Mouse (Mus musculus): ENCODE data around the gene Rhox13. TPM values are rescaled to one million over a fixed set of nuclear protein-coding genes. Genes with fewer than 3 reads are reported as not detected.

Rhox13 gene
- not detected in 2 replicates for polyA plus RNA-seq (2012; rRNA removed)

DNA sequence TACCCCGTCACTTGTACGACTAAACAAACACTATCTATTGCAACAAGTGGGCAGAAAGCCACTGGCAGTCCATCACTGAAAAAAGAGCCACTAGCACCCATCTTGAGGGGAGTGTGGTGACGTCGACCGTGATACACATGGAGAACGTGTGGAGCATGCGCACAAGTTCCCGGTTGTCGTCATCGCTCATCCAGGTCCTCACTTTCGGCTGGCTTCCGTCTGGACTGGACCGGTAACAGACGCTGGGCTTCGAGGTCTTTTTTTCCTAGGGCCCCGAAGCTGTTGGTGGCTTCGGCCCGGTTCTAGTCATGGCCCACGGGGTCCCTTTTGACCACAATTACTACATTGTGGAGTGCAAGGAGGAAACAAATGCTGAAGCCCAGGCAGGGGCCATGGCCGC, at the start of gene Rhox13:
Gene Rhox13 (plus strand): TSS at position 238 of the 400 bp plus-strand sequence.
- WGBS, result 95% methylated on average over 20 of the region's 20 CpGs
- no peak for DNase-seq (ENCODE audit: low read depth, low spot score)

- 17% methylated on average over 12 of the region's 12 CpGs for WGBS
These were observed 36.8 kb upstream of the Rhox13 start for GRCm38 (mm10) chrX:38084226-38084625.

GRCm38 (mm10) chrX:38085041-38085440, 36.0 kb upstream of the Rhox13 start, which contains the start of gene Rhox11:
Gene Rhox11 (minus strand): TSS chrX:38085141.
- 73% methylated on average over 9 of the region's 9 CpGs for WGBS
- no peak for DNase-seq (ENCODE audit: low read depth, low spot score)

More at GRCm38 (mm10) chrX:38084226-38084625, 36.8 kb upstream of the Rhox13 start:
- DNase-seq (ENCODE audit: low read depth, low spot score), result no peak

DNA sequence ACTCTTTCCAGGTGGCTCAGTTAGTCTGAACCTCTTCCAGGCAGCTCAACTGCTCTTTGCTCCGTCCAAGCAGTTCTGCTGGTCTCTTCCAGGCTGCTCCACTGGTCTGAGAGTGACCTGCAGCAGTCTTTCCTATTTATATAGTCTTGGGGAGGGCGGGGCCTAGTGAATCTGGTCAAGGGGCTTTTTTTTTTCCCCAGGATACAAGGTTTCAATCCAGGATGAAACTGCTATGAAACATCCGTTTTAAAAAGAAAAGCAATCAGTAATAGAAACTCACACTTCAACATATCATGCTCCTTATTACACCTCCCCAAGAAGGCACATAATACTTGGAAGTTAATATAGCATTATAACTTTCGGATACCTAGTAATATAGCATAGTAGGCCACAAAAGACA, 10.2 kb upstream of the Rhox13 start, which contains the start of gene Rhox12:
Gene Rhox12 (minus strand): TSS at position 101 of the 400 bp plus-strand sequence.
- 63% methylated on average over 4 of the region's 4 CpGs for WGBS
- no peak for DNase-seq (ENCODE audit: low read depth, low spot score)

- no peak for DNase-seq (ENCODE audit: low read depth, low spot score)
- WGBS, result 89% methylated on average over 34 of the region's 34 CpGs
These were observed 459 bp downstream of the Rhox13 start for GRCm38 (mm10) chrX:38121478-38121877.

DNA sequence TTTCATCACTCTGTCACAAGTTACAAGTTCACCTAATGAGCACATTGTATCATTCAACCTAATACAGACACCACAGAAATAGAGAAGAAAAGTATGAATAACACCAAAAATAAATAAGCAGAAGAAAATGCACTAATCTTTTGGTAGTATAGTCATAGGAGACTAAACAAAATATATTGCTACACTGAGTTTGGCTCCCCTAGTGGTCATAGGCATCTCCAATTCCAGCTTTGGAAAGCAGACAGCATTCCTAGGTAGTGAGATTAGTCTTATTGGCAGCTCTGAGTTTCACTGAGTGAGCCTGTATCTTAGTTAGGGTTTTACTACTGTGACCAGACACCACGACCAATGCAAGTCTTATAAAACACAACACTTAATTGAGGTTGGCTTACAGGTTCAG, 38.1 kb downstream of the Rhox13 start:
- no peak for DNase-seq (ENCODE audit: low read depth, low spot score)
- WGBS, result 56% methylated on average over 1 of the region's 1 CpGs

- no peak for DNase-seq (ENCODE audit: low read depth, low spot score)
- 73% methylated on average over 3 of the region's 3 CpGs for WGBS
These were observed 44.3 kb downstream of the Rhox13 start for GRCm38 (mm10) chrX:38165315-38165714.

DNA sequence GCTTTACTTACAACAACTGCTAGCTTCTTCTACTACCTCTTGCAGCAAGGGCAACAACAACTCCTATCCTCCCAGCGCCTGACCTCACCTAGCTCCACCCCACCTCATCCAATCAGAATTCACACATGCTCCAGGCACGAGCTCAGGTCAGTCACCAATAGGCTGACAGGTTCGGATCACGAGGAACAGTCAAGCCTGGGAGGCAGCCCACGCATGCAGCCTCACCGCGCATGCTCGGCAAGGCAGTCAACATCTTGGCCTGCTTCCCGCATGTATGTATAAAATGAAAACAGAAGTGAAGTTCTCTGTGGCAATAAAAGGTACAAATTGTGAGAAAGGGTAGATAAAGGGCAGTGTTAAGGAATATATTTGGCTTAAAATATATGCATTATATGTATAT, 45.0 kb downstream of the Rhox13 start:
- WGBS, result 65% methylated on average over 9 of the region's 9 CpGs
- DNase-seq (ENCODE audit: low read depth, low spot score), result no peak

DNA sequence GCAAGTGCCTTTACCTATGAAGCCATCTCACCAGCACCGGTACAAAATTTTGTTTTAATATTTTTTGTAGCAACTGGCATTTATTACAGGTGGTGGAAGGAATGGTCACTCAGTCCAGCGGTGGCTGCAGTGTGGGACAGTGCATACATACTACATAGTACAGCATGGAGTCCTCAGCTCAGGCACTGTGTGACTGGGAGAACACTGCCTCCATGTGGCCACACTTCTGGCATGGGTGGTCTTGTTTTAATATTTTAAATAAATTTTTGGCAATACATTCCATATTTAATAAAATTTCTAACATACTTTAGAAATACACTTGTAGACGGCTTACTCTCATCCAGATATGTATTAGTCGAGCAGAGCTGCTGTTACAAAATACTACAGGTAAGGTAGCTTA, 45.6 kb downstream of the Rhox13 start:
- no peak for DNase-seq (ENCODE audit: low read depth, low spot score)
- WGBS, result 83% methylated on average over 4 of the region's 4 CpGs

Other genes with a start within 250 kb of the Rhox13 start
- gene Rhox8, start 242.3 kb upstream of the Rhox13 start, polyA plus RNA-seq (2012; rRNA removed), result not detected in 2 replicates
- not detected in 2 replicates for gene Rhox7b, start 224.0 kb upstream of the Rhox13 start, polyA plus RNA-seq (2012; rRNA removed)
- gene Rhox9, start 219.4 kb upstream of the Rhox13 start, polyA plus RNA-seq (2012; rRNA removed), result not detected in 2 replicates
- not detected in 2 replicates for gene Btg1-ps1, start 102.4 kb upstream of the Rhox13 start, polyA plus RNA-seq (2012; rRNA removed)
- gene Btg1-ps2, start 78.1 kb upstream of the Rhox13 start, polyA plus RNA-seq (2012; rRNA removed), result not detected in 2 replicates
- not detected in 2 replicates for gene Rhox10, start 54.7 kb upstream of the Rhox13 start, polyA plus RNA-seq (2012; rRNA removed)
- gene Rhox11, start 36.1 kb upstream of the Rhox13 start, polyA plus RNA-seq (2012; rRNA removed), result not detected in 2 replicates
- gene Rhox12, start 10.3 kb upstream of the Rhox13 start, polyA plus RNA-seq (2012; rRNA removed), result not detected in 2 replicates
- gene Zbtb33, start 68.6 kb downstream of the Rhox13 start, polyA plus RNA-seq (2012; rRNA removed), result 1.9 and 4.6 TPM in 2 replicates
- gene Tmem255a, start 131.2 kb downstream of the Rhox13 start, polyA plus RNA-seq (2012; rRNA removed), result 0.19 and 0.36 TPM in 2 replicates
- gene Atp1b4, start 195.0 kb downstream of the Rhox13 start, polyA plus RNA-seq (2012; rRNA removed), result not detected in 2 replicates

All from large intestine, adult 2 months (tissue).